Mouse (Mus musculus) left cerebral cortex, postnatal 25 days (tissue): ENCODE results near the gene Abcb10. TPM values are rescaled to one million over a fixed set of nuclear protein-coding genes. Genes with fewer than 3 reads are reported as not detected.
"Not testable (repeated sequence)": the region's sequence is repeated elsewhere in the genome, so short reads cannot be mapped to it uniquely, and the experiment has no call there.

ENCODE experiments used
- DNase-seq, 2 experiments: peaks; one replicate each; pipeline ENCODE4 v3.0.0; 2022; ENCODE audit warnings: low spot score in 2 of 2, mixed read lengths in 1 of 2
- intact Hi-C: fragments of 180-260 bp; cut with DNase I; formaldehyde crosslinking; loops from one replicate; pipeline ENCODE4 v1.15.1; 2025
- total RNA-seq, 2 experiments: library from RNA; stranded (reverse); gene quantifications; 2 replicates each; pipeline ENCODE4 v1.2.3; 2021

The Abcb10 gene
- total RNA-seq, 2 experiments from 2014 or later = 14.3 to 16.5 TPM

- intact Hi-C loops = no loop called here
- no peak for DNase-seq
Observed at GRCm38 (mm10) chr8:123988605-123989038, 5.7 kb upstream of the Abcb10 start.

GRCm38 (mm10) chr8:123982291-123982793 is 580 bp downstream of the Abcb10 start:
- intact Hi-C loops = no loop called here
- DNase-seq = peak; percentile 18 to 43

GRCm38 (mm10) chr8:123981674-123982073 is 1.2 kb downstream of the Abcb10 start:
- peak; percentile 26 to 53 for DNase-seq
- intact Hi-C loops = no loop called here

GRCm38 (mm10) chr8:123980239-123980638 is 2.7 kb downstream of the Abcb10 start:
- no peak for DNase-seq
- intact Hi-C loops = no loop called here

- no peak for DNase-seq
- intact Hi-C loops = no loop called here
Observed at GRCm38 (mm10) chr8:123978926-123979325, 4.0 kb downstream of the Abcb10 start.

- intact Hi-C loops = no loop called here
- DNase-seq = no peak
Observed at GRCm38 (mm10) chr8:123978166-123978838, 4.6 kb downstream of the Abcb10 start.

GRCm38 (mm10) chr8:123977499-123977898 is 5.4 kb downstream of the Abcb10 start:
- no peak for DNase-seq
- intact Hi-C loops = no loop called here

- intact Hi-C loops = no loop called here
- no peak for DNase-seq
Observed at GRCm38 (mm10) chr8:123973495-123973894, 9.4 kb downstream of the Abcb10 start.

GRCm38 (mm10) chr8:123966896-123967295 is 16.0 kb downstream of the Abcb10 start:
- intact Hi-C loops = no loop called here
- no peak for DNase-seq

GRCm38 (mm10) chr8:123961371-123961770 is 21.6 kb downstream of the Abcb10 start:
- no peak for DNase-seq
- intact Hi-C loops = no loop called here

- DNase-seq, intact Hi-C loops: not testable (repeated sequence)
Observed at GRCm38 (mm10) chr8:123960556-123960955, 22.4 kb downstream of the Abcb10 start.

GRCm38 (mm10) chr8:123960056-123960455 is 22.9 kb downstream of the Abcb10 start:
- no peak for DNase-seq
- intact Hi-C loops = no loop called here

- intact Hi-C loops = no loop called here
Observed at GRCm38 (mm10) chr8:123959473-123959872, 23.4 kb downstream of the Abcb10 start.

GRCm38 (mm10) chr8:123958130-123958529 is 24.8 kb downstream of the Abcb10 start:
- DNase-seq = peak; percentile 33 to 55
- intact Hi-C loops = no loop called here

More at GRCm38 (mm10) chr8:123959473-123959872, 23.4 kb downstream of the Abcb10 start:
- DNase-seq = no peak

- intact Hi-C loops = no loop called here
Observed at GRCm38 (mm10) chr8:123954246-123954645, 28.7 kb downstream of the Abcb10 start.

GRCm38 (mm10) chr8:123953686-123954085 is 29.2 kb downstream of the Abcb10 start:
- no peak for DNase-seq
- intact Hi-C loops = no loop called here

More at GRCm38 (mm10) chr8:123954246-123954645, 28.7 kb downstream of the Abcb10 start:
- DNase-seq = no peak

GRCm38 (mm10) chr8:123950077-123950802 is 32.7 kb downstream of the Abcb10 start:
- intact Hi-C loops = no loop called here
- peak; percentile 24 to 56 for DNase-seq

GRCm38 (mm10) chr8:123949686-123949986 is 33.3 kb downstream of the Abcb10 start:
- DNase-seq = no peak
- intact Hi-C loops = loop anchor here (5.0 kb wide), 1 partner anchor 73 kb away; the partner anchor contains the start of genes Taf5l and Urb2

- intact Hi-C loops = loop anchor here (5.0 kb wide), 1 partner anchor 73 kb away; the partner anchor contains the start of genes Taf5l and Urb2
- peak; percentile 99 to 100 for DNase-seq
Observed at GRCm38 (mm10) chr8:123948942-123949685, 33.8 kb downstream of the Abcb10 start, which contains the start of gene Nup133. Gene Nup133, minus strand, starts transcription at chr8:123949265.

GRCm38 (mm10) chr8:123929026-123929425 is 53.9 kb downstream of the Abcb10 start:
- intact Hi-C loops = no loop called here
- no peak for DNase-seq
